Mouse (Mus musculus) kidney, adult 18-20 months (tissue): ENCODE data around the gene Arfip1.

ENCODE experiments used
- DNase-seq: peaks from one replicate; pipeline ENCODE4 v3.0.0; 2021

The Arfip1 gene

GRCm38 (mm10) chr3:84582023-84582912 is at the start of gene Arfip1:
TSS of gene Arfip1 (minus strand) at chr3:84582625.
- peak; percentile 98 for DNase-seq

- DNase-seq: no peak
Observed at GRCm38 (mm10) chr3:84631586-84631985, 49.2 kb upstream of the Arfip1 start.

- no peak for DNase-seq
Observed at GRCm38 (mm10) chr3:84622026-84622425, 39.6 kb upstream of the Arfip1 start.

GRCm38 (mm10) chr3:84619725-84620124 is 37.3 kb upstream of the Arfip1 start:
- DNase-seq: no peak

- no peak for DNase-seq
Observed at GRCm38 (mm10) chr3:84619056-84619455, 36.6 kb upstream of the Arfip1 start.

GRCm38 (mm10) chr3:84618627-84619026 is 36.2 kb upstream of the Arfip1 start:
- no peak for DNase-seq

GRCm38 (mm10) chr3:84615856-84616225 is 33.4 kb upstream of the Arfip1 start:
- no peak for DNase-seq

GRCm38 (mm10) chr3:84615050-84615855 is 32.8 kb upstream of the Arfip1 start:
- DNase-seq: peak; percentile 26

GRCm38 (mm10) chr3:84610183-84610710 is 27.8 kb upstream of the Arfip1 start:
- peak; percentile 71 for DNase-seq

- no peak for DNase-seq
Observed at GRCm38 (mm10) chr3:84603212-84603611, 20.8 kb upstream of the Arfip1 start.

GRCm38 (mm10) chr3:84602759-84603158 is 20.3 kb upstream of the Arfip1 start:
- no peak for DNase-seq

- DNase-seq: no peak
Observed at GRCm38 (mm10) chr3:84601870-84602495, 19.6 kb upstream of the Arfip1 start.

- no peak for DNase-seq
Observed at GRCm38 (mm10) chr3:84598756-84599155, 16.3 kb upstream of the Arfip1 start.

- no peak for DNase-seq
Observed at GRCm38 (mm10) chr3:84597996-84598734, 15.7 kb upstream of the Arfip1 start.

- DNase-seq: no peak
Observed at GRCm38 (mm10) chr3:84595677-84596234, 13.3 kb upstream of the Arfip1 start.

GRCm38 (mm10) chr3:84594894-84595676 is 12.7 kb upstream of the Arfip1 start:
- peak; percentile 13 for DNase-seq

GRCm38 (mm10) chr3:84593274-84593673 is 10.8 kb upstream of the Arfip1 start, which contains the start of gene Tigd4:
TSS of gene Tigd4 (plus strand) at chr3:84593574.
- no peak for DNase-seq

GRCm38 (mm10) chr3:84586736-84587135 is 4.3 kb upstream of the Arfip1 start:
- no peak for DNase-seq

- no peak for DNase-seq
Observed at GRCm38 (mm10) chr3:84582913-84583276, 470 bp upstream of the Arfip1 start.

GRCm38 (mm10) chr3:84581696-84582022 is 766 bp downstream of the Arfip1 start:
- no peak for DNase-seq

GRCm38 (mm10) chr3:84580716-84581115 is 1.7 kb downstream of the Arfip1 start:
- no peak for DNase-seq
